Mouse (Mus musculus) heart, postnatal 0 days (tissue): ENCODE data around the gene Syngr3. TPM values are rescaled to one million over a fixed set of nuclear protein-coding genes. Genes with fewer than 3 reads are reported as not detected.
A peak's percentile ranks its signal among the peaks of the same experiment; 100 is the strongest.

ENCODE experiments used
- ATAC-seq: fragments of 200-750 bp; cut with Nextera tagmentation; 2 replicates; pipeline ENCODE4 v1.8.0; 2017; ENCODE audit warnings: low read depth, moderate number of reproducible peaks, moderate library complexity; ENCODE audit not compliant: insufficient read depth
- DNase-seq: peaks from one replicate; pipeline ENCODE4 v3.0.0-alpha.2; 2016; ENCODE audit warnings: low spot score
- H3K27ac ChIP-seq: fragments of 300-500 bp; sonication (generic); 2 replicates; pipeline ENCODE4 v1.5.1; 2014; ENCODE audit warnings: low read depth, mild to moderate bottlenecking
- H3K27me3 ChIP-seq: fragments of 300-500 bp; sonication (generic); 2 replicates; pipeline ENCODE4 v1.6.1; 2014; ENCODE audit warnings: low read length, mixed read lengths; ENCODE audit not compliant: control insufficient read depth, insufficient read depth
- H3K36me3 ChIP-seq: fragments of 300-500 bp; sonication (generic); replicated peaks from 2 replicates; pipeline ENCODE4 v1.6.1; 2014; ENCODE audit warnings: low read length, mixed read lengths; ENCODE audit not compliant: control insufficient read depth, insufficient read depth
- H3K4me1 ChIP-seq: fragments of 300-500 bp; sonication (generic); 2 replicates; pipeline ENCODE4 v1.6.1; 2014; ENCODE audit warnings: antibody characterized with exemption; ENCODE audit not compliant: control insufficient read depth, insufficient read depth
- H3K4me2 ChIP-seq: fragments of 300-500 bp; sonication (generic); 2 replicates; pipeline ENCODE4 v1.6.1; 2014; ENCODE audit warnings: low read depth, mild to moderate bottlenecking, low read length, moderate library complexity
- H3K4me3 ChIP-seq: fragments of 300-500 bp; sonication (generic); 2 replicates; pipeline ENCODE4 v1.5.1; 2014; ENCODE audit warnings: low read depth, low read length
- H3K9ac ChIP-seq: fragments of 300-500 bp; sonication (generic); replicated peaks from 2 replicates; pipeline ENCODE4 v1.6.1; 2014; ENCODE audit warnings: low read depth, low read length, mixed read lengths
- H3K9me3 ChIP-seq: fragments of 300-500 bp; sonication (generic); replicated peaks from 2 replicates; pipeline ENCODE4 v1.6.1; 2016; ENCODE audit warnings: low read length; ENCODE audit not compliant: control insufficient read depth
- CTCF ChIP-seq: IDR thresholded peaks from 2 replicates; pipeline ENCODE4 v1.5.1; 2016; ENCODE audit warnings: antibody characterized with exemption, control low read depth, low read depth
- EP300 ChIP-seq: IDR thresholded peaks from 2 replicates; pipeline ENCODE4 v1.6.1; 2016; ENCODE audit warnings: antibody characterized with exemption, low read depth
- WGBS: fragments of 180-500 bp; shearing (Covaris S2); extraction: QIAGEN DNeasy Blood & Tissue Kit; methylation state at CpG from one replicate; pipeline ENCODE4 v1.1.7; 2014; 5-methylcytosine and 5-hydroxymethylcytosine counted together
- polyA plus RNA-seq: library from polyadenylated mRNA; unstranded; fragments of >200 nt; fragmentation: Nextera tagmentation; extraction: Ambion mirVana; gene quantifications from 2 replicates; pipeline ENCODE4 v1.2.1, GENCODE M21; 2015
- total RNA-seq: library from RNA; depleted of rRNA; stranded (reverse); fragments of >200 nt; gene quantifications from 2 replicates; pipeline ENCODE4 v1.2.3, GENCODE M21; 2014; ENCODE audit warnings: low replicate concordance

Gene Syngr3
- total and polyA plus RNA-seq, 2 experiments from 2014 or later: 0.16 TPM; not detected in 1

GRCm38 (mm10) chr17:24650070-24650616, 39.6 kb downstream of the Syngr3 start, which contains the start of gene Slc9a3r2:
Slc9a3r2 (minus strand) TSS chr17:24650327.
- Histone ChIP-seq H3K27me3 (peaks cover 7% of the 10 kb centered on the region; the same call in 1 of the 2 replicates), H3K4me1 (peaks cover 4% of the 10 kb centered on the region; the same call in 1 of the 2 replicates), H3K4me3 (peak within 1 kb of the TSS; percentile 81), H3K27ac (peak within 1 kb of the TSS; percentile 82), H3K36me3 (no peaks in the 10 kb centered on the region), H3K4me2 (peak within 1 kb of the TSS; percentile 97), H3K9ac (peak within 1 kb of the TSS; percentile 83), H3K9me3 (no peaks in the 10 kb centered on the region)
- ATAC-seq (peak; percentile 50), DNase-seq (no peak)
- TF ChIP-seq CTCF (no peak), EP300 (no peak)
- WGBS: 1% methylated on average over 35 of the region's 41 CpGs

- WGBS: 1% methylated on average over 35 of the region's 35 CpGs
- no peak for DNase-seq
Measured at GRCm38 (mm10) chr17:24649581-24650069, 40.1 kb downstream of the Syngr3 start.

GRCm38 (mm10) chr17:24648731-24649377, 40.9 kb downstream of the Syngr3 start:
- peak overlapping the region; percentile 91 for H3K27ac ChIP-seq
- DNase-seq: no peak
- WGBS: 75% methylated on average over 10 of the region's 10 CpGs

More at GRCm38 (mm10) chr17:24649581-24650069, 40.1 kb downstream of the Syngr3 start:
- Histone ChIP-seq H3K9ac (peak overlapping the region; percentile 83), H3K4me1 (peaks cover 6% of the 10 kb centered on the region; the same call in 1 of the 2 replicates), H3K36me3 (no peaks in the 10 kb centered on the region), H3K4me3 (peak overlapping the region; percentile 81), H3K9me3 (no peaks in the 10 kb centered on the region), H3K27ac (peak overlapping the region; percentile 82), H3K27me3 (peaks cover 7% of the 10 kb centered on the region; the same call in 1 of the 2 replicates), H3K4me2 (peak overlapping the region; percentile 97)
- peak; percentile 25 for ATAC-seq
- TF ChIP-seq EP300 (no peak), CTCF (no peak)

GRCm38 (mm10) chr17:24647493-24647892, 42.3 kb downstream of the Syngr3 start:
- Histone ChIP-seq H3K36me3 (no peaks in the 10 kb centered on the region), H3K4me3 (peak overlapping the region; percentile 81), H3K9me3 (no peaks in the 10 kb centered on the region), H3K4me1 (peaks cover 13% of the 10 kb centered on the region; the same call in 1 of the 2 replicates), H3K27ac (peak overlapping the region; percentile 91), H3K4me2 (peak overlapping the region; percentile 97), H3K9ac (peak overlapping the region; percentile 32; the same call in 1 of the 2 replicates), H3K27me3 (peaks cover 7% of the 10 kb centered on the region; the same call in 1 of the 2 replicates)
- ATAC-seq (no peak), DNase-seq (no peak)
- 68% methylated on average over 11 of the region's 11 CpGs for WGBS
- no peak for TF ChIP-seq CTCF
- no peak for TF ChIP-seq EP300

More at GRCm38 (mm10) chr17:24648731-24649377, 40.9 kb downstream of the Syngr3 start:
- Histone ChIP-seq H3K9me3 (no peaks in the 10 kb centered on the region), H3K4me1 (peaks cover 13% of the 10 kb centered on the region; the same call in 1 of the 2 replicates), H3K36me3 (no peaks in the 10 kb centered on the region), H3K4me2 (peak overlapping the region; percentile 97), H3K9ac (peak overlapping the region; percentile 83), H3K4me3 (peak overlapping the region; percentile 81), H3K27me3 (peaks cover 7% of the 10 kb centered on the region; the same call in 1 of the 2 replicates)
- no peak for ATAC-seq
- TF ChIP-seq EP300 (no peak), CTCF (no peak)

- Histone ChIP-seq H3K4me3 (no peak overlapping the region), H3K9ac (no peak overlapping the region), H3K27ac (peak overlapping the region; percentile 91), H3K9me3 (no peaks in the 10 kb centered on the region), H3K4me1 (peaks cover 13% of the 10 kb centered on the region; the same call in 1 of the 2 replicates), H3K36me3 (no peaks in the 10 kb centered on the region), H3K27me3 (peaks cover 7% of the 10 kb centered on the region; the same call in 1 of the 2 replicates), H3K4me2 (no peak overlapping the region)
- TF ChIP-seq CTCF (no peak), EP300 (no peak)
- no peak for DNase-seq
- ATAC-seq: no peak
- 71% methylated on average over 4 of the region's 4 CpGs for WGBS
Measured at GRCm38 (mm10) chr17:24646381-24646780, 43.4 kb downstream of the Syngr3 start.
